Mouse (Mus musculus): ENCODE results near the gene Slc12a9. TPM values are rescaled to one million over a fixed set of nuclear protein-coding genes. Genes with fewer than 3 reads are reported as not detected.

The Slc12a9 gene
- polyA plus RNA-seq, 1 experiment from 2014 or later = 7.9 TPM

- WGBS = 97% methylated on average over 11 of the region's 11 CpGs
- ATAC-seq (ENCODE audit: insufficient read depth, low FRiP score, low TSS enrichment) = no peak
- DNase-seq (ENCODE audit: low spot score) = no peak
- H3K36me3 ChIP-seq (ENCODE audit: control insufficient read depth, insufficient read depth, low read length) = peaks cover 47% of the 10 kb centered on the region
- no peaks in the 10 kb centered on the region for H3K27me3 ChIP-seq (ENCODE audit: control insufficient read depth, insufficient read depth, low read length)
- no peak overlapping the region for H3K27ac ChIP-seq (ENCODE audit: low read depth, low read length)
- H3K9me3 ChIP-seq (ENCODE audit: control insufficient read depth, low read length) = no peaks in the 10 kb centered on the region
- H3K9ac ChIP-seq (ENCODE audit: low read length) = no peak overlapping the region
- no peak overlapping the region for H3K4me2 ChIP-seq (ENCODE audit: low read depth)
- no peaks in the 10 kb centered on the region for H3K4me1 ChIP-seq (ENCODE audit: control insufficient read depth, insufficient read depth, low read length)
- H3K4me3 ChIP-seq (ENCODE audit: low read depth, low read length) = no peak overlapping the region
Observed at GRCm38 (mm10) chr5:137369665-137370064, 36.3 kb upstream of the Slc12a9 start.

DNA sequence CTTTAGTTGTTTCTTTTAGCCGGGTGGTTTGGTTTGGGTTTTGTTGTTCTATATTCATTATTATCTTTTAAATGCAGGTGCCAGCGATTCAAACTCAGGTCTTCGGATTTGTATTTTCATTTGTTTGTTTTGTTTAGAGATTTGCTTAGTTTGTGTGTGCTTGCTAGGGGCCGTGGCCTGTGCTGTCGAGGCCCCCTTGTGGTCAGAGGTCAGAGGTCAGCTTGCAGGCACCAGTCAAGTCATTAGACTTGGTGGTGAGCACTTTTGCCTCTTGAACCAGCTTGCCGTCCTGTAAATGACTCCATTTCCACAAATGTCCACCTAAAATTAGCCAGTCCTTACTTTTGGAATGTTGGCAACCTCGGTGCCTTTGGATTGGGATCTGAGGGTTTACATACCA is 25.0 kb upstream of the Slc12a9 start:
- DNase-seq (ENCODE audit: low spot score) (no peak), ATAC-seq (ENCODE audit: insufficient read depth, low FRiP score, low TSS enrichment) (no peak)
- Histone ChIP-seq H3K4me2 (ENCODE audit: low read depth) (no peak overlapping the region), H3K4me1 (ENCODE audit: control insufficient read depth, insufficient read depth, low read length) (0 out of 2 replicates have a peak, but pooled peaks cover 2% of the 10 kb centered on the region), H3K27ac (ENCODE audit: low read depth, low read length) (no peak overlapping the region), H3K4me3 (ENCODE audit: low read depth, low read length) (no peak overlapping the region), H3K9ac (ENCODE audit: low read length) (no peak overlapping the region), H3K9me3 (ENCODE audit: control insufficient read depth, low read length) (no peaks in the 10 kb centered on the region), H3K36me3 (ENCODE audit: control insufficient read depth, insufficient read depth, low read length) (peaks cover 38% of the 10 kb centered on the region), H3K27me3 (ENCODE audit: control insufficient read depth, insufficient read depth, low read length) (no peaks in the 10 kb centered on the region)
- WGBS = 49% methylated on average over 7 of the region's 7 CpGs

GRCm38 (mm10) chr5:137354091-137354490 is 20.7 kb upstream of the Slc12a9 start:
- whole genome bisulfite sequencing = 93% methylated on average over 17 of the region's 17 CpGs
- DNase-seq (ENCODE audit: low spot score) (no peak), ATAC-seq (ENCODE audit: insufficient read depth, low FRiP score, low TSS enrichment) (no peak)
- peaks cover 16% of the 10 kb centered on the region for H3K36me3 ChIP-seq (ENCODE audit: control insufficient read depth, insufficient read depth, low read length)
- H3K4me3 ChIP-seq (ENCODE audit: low read depth, low read length) = no peak overlapping the region
- no peak overlapping the region for H3K27ac ChIP-seq (ENCODE audit: low read depth, low read length)
- H3K27me3 ChIP-seq (ENCODE audit: control insufficient read depth, insufficient read depth, low read length) = no peaks in the 10 kb centered on the region
- H3K9me3 ChIP-seq (ENCODE audit: control insufficient read depth, low read length) = no peaks in the 10 kb centered on the region
- no peak overlapping the region for H3K9ac ChIP-seq (ENCODE audit: low read length)
- H3K4me2 ChIP-seq (ENCODE audit: low read depth) = no peak overlapping the region
- peaks cover 16% of the 10 kb centered on the region; the same call in 1 of the 2 replicates for H3K4me1 ChIP-seq (ENCODE audit: control insufficient read depth, insufficient read depth, low read length)

GRCm38 (mm10) chr5:137352011-137352975 is 18.9 kb upstream of the Slc12a9 start:
- Histone ChIP-seq H3K4me1 (ENCODE audit: control insufficient read depth, insufficient read depth, low read length) (peaks cover 26% of the 10 kb centered on the region), H3K4me2 (ENCODE audit: low read depth) (peak overlapping the region; percentile 92), H3K36me3 (ENCODE audit: control insufficient read depth, insufficient read depth, low read length) (peaks cover 13% of the 10 kb centered on the region), H3K27me3 (ENCODE audit: control insufficient read depth, insufficient read depth, low read length) (no peaks in the 10 kb centered on the region), H3K4me3 (ENCODE audit: low read depth, low read length) (peak overlapping the region; percentile 85), H3K9ac (ENCODE audit: low read length) (peak overlapping the region; percentile 94), H3K9me3 (ENCODE audit: control insufficient read depth, low read length) (no peaks in the 10 kb centered on the region), H3K27ac (ENCODE audit: low read depth, low read length) (no peak overlapping the region)
- DNase-seq (ENCODE audit: low spot score) (no peak), ATAC-seq (ENCODE audit: insufficient read depth, low FRiP score, low TSS enrichment) (no peak)
- 17% methylated on average over 15 of the region's 16 CpGs for WGBS

DNA sequence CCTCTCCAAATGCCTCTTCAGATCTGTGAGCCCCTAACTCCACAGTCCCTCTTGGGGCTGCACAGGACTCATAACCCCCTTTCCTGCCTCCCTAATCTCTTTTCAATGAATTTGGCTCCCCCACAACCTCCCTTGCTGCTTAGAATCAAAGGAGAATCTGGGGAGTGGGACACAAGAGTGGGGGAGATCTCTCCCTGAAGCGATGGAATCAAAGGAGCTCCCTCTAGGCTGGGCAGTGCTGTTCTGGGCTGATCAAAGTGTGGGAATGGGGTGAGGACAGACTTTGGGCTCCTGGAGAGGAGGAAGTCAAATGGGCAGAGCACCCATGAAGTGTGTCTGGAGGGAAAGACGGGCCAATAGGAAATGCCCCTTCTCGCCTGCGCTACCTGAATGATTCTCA is 18.0 kb upstream of the Slc12a9 start:
- Histone ChIP-seq H3K9ac (ENCODE audit: low read length) (peak overlapping the region; percentile 94), H3K27me3 (ENCODE audit: control insufficient read depth, insufficient read depth, low read length) (no peaks in the 10 kb centered on the region), H3K36me3 (ENCODE audit: control insufficient read depth, insufficient read depth, low read length) (peaks cover 13% of the 10 kb centered on the region), H3K4me3 (ENCODE audit: low read depth, low read length) (peak overlapping the region; percentile 85), H3K4me1 (ENCODE audit: control insufficient read depth, insufficient read depth, low read length) (peaks cover 26% of the 10 kb centered on the region), H3K27ac (ENCODE audit: low read depth, low read length) (no peak overlapping the region), H3K4me2 (ENCODE audit: low read depth) (peak overlapping the region; percentile 92), H3K9me3 (ENCODE audit: control insufficient read depth, low read length) (no peaks in the 10 kb centered on the region)
- ATAC-seq (ENCODE audit: insufficient read depth, low FRiP score, low TSS enrichment) = no peak
- WGBS = 11% methylated on average over 4 of the region's 4 CpGs
- no peak for DNase-seq (ENCODE audit: low spot score)

DNA sequence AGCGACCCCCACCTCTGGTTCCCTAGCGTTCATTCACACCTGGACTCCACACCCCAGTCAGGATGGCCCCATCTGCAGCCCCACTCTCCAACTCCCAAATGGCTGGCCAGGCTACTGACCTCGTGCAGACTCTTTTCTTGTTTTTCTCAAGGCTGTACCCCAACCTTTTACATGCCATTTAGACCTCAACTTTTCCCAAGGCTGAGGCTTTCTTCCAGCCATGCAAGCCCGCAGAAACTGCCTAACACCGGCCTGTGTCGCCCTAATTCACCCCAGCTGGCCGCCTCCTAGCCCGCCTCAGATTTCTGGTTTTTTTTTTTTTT is 17.6 kb upstream of the Slc12a9 start:
- Histone ChIP-seq H3K9ac (ENCODE audit: low read length) (peak overlapping the region; percentile 94), H3K36me3 (ENCODE audit: control insufficient read depth, insufficient read depth, low read length) (peaks cover 10% of the 10 kb centered on the region), H3K4me2 (ENCODE audit: low read depth) (peak overlapping the region; percentile 92), H3K4me1 (ENCODE audit: control insufficient read depth, insufficient read depth, low read length) (peaks cover 26% of the 10 kb centered on the region), H3K4me3 (ENCODE audit: low read depth, low read length) (peak overlapping the region; percentile 85), H3K27me3 (ENCODE audit: control insufficient read depth, insufficient read depth, low read length) (no peaks in the 10 kb centered on the region), H3K27ac (ENCODE audit: low read depth, low read length) (no peak overlapping the region), H3K9me3 (ENCODE audit: control insufficient read depth, low read length) (no peaks in the 10 kb centered on the region)
- DNase-seq (ENCODE audit: low spot score) = peak; percentile 42
- WGBS = 2% methylated on average over 8 of the region's 8 CpGs
- ATAC-seq (ENCODE audit: insufficient read depth, low FRiP score, low TSS enrichment) = no peak

DNA sequence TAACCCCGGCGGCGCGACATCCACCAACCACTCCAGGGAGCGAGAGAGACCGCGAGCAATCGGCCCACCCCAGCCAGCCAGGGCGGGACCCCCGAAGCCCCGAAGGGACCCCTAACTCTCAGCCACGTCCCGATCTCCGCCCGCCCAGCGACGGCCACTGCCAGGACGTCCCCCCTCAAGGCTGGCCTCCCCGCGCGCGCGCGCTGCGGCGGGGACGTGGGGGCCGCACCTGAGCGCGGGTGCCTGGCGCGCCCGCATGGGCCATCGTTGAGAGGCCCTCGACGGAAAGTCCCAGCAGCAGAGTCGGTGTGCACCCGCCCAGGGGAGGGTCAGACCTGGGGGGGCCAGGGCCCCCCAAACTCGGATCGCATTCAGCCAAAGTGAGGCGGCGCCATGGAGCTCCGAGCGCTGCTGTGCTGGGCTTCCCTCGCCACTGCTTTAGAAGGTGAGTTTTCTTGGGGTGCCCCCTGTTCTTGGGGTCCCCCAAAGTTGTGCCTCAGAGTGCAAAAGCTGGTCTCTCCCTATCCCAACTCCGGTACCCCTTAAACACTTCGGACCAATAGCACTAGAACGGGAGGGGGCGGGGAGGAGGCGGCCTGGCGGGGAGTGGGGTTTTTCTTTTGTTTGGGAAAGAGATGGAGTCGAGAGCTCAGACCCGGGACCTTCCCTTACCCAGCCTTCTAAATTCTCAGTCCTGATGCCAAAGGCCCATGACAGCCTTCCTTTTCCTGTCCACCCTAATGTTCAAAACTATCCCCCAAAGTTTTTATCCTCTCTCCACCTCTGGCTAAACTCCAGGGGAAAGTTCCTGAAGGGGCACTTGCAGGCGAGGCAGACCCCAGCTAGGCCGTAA is 17.0 kb upstream of the Slc12a9 start:
- peaks cover 10% of the 10 kb centered on the region for H3K36me3 ChIP-seq (ENCODE audit: control insufficient read depth, insufficient read depth, low read length)
- peak overlapping the region; percentile 92 for H3K4me2 ChIP-seq (ENCODE audit: low read depth)
- H3K9me3 ChIP-seq (ENCODE audit: control insufficient read depth, low read length) = no peaks in the 10 kb centered on the region
- H3K4me3 ChIP-seq (ENCODE audit: low read depth, low read length) = peak overlapping the region; percentile 85
- peak overlapping the region; percentile 94 for H3K9ac ChIP-seq (ENCODE audit: low read length)
- under 1% methylated on average over 50 of the region's 55 CpGs for WGBS
- H3K27ac ChIP-seq (ENCODE audit: low read depth, low read length) = peak overlapping the region; percentile 78
- no peaks in the 10 kb centered on the region for H3K27me3 ChIP-seq (ENCODE audit: control insufficient read depth, insufficient read depth, low read length)
- DNase-seq (ENCODE audit: low spot score) = peak; percentile 45
- ATAC-seq (ENCODE audit: insufficient read depth, low FRiP score, low TSS enrichment) = peak; percentile 49; the same call in 1 of the 2 replicates
- H3K4me1 ChIP-seq (ENCODE audit: control insufficient read depth, insufficient read depth, low read length) = peaks cover 26% of the 10 kb centered on the region

- H3K9me3 ChIP-seq (ENCODE audit: control insufficient read depth, low read length) = no peaks in the 10 kb centered on the region
- H3K4me2 ChIP-seq (ENCODE audit: low read depth) = peak within 1 kb of the TSS; percentile 92
- H3K27ac ChIP-seq (ENCODE audit: low read depth, low read length) = peak within 1 kb of the TSS; percentile 78
- peak within 1 kb of the TSS; percentile 85 for H3K4me3 ChIP-seq (ENCODE audit: low read depth, low read length)
- peak within 1 kb of the TSS; percentile 94 for H3K9ac ChIP-seq (ENCODE audit: low read length)
- peaks cover 26% of the 10 kb centered on the region for H3K4me1 ChIP-seq (ENCODE audit: control insufficient read depth, insufficient read depth, low read length)
- no peaks in the 10 kb centered on the region for H3K27me3 ChIP-seq (ENCODE audit: control insufficient read depth, insufficient read depth, low read length)
- peak; percentile 90 for ATAC-seq (ENCODE audit: insufficient read depth, low FRiP score, low TSS enrichment)
- peaks cover 7% of the 10 kb centered on the region for H3K36me3 ChIP-seq (ENCODE audit: control insufficient read depth, insufficient read depth, low read length)
- DNase-seq (ENCODE audit: low spot score) = peak; percentile 93
- under 1% methylated on average over 31 of the region's 32 CpGs for WGBS
Observed at GRCm38 (mm10) chr5:137349384-137350204, 16.2 kb upstream of the Slc12a9 start, which contains the start of gene Ephb4. Gene Ephb4 (plus strand): TSS chr5:137350109.
